Mouse (Mus musculus) MEL (cell line): ENCODE data around the gene Limch1. TPM values are rescaled to one million over a fixed set of nuclear protein-coding genes. Genes with fewer than 3 reads are reported as not detected.

Experiments
- DNase-seq: peaks from one replicate; pipeline ENCODE4 v3.0.0; 2011; ENCODE audit warnings: low read depth, low spot score
- H3K27ac ChIP-seq: 2 replicates; pipeline ENCODE4 v1.5.1; 2012; ENCODE audit warnings: low read depth, mild to moderate bottlenecking, control low read depth, low read length, moderate library complexity; ENCODE audit not compliant: control insufficient read depth
- H3K27me3 ChIP-seq, 2 experiments: fragments of 150-350 bp in 1 of 2; sonication (generic) in 1 of 2; 2 replicates each; pipeline ENCODE4 v1.6.1; 2012; ENCODE audit warnings: low read length in 2 of 2, mild to moderate bottlenecking in 2 of 2, improper control_type of control experiment in 1 of 2, moderate library complexity in 1 of 2; ENCODE audit not compliant: insufficient read depth in 2 of 2, control insufficient read depth in 1 of 2
- H3K36me3 ChIP-seq, 2 experiments: 2 replicates each; pipeline ENCODE4 v1.6.1; 2012 to 2014; ENCODE audit warnings: low read length in 2 of 2, improper control_type of control experiment in 1 of 2, inconsistent platforms in 1 of 2, mild to moderate bottlenecking in 1 of 2; ENCODE audit not compliant: insufficient read depth in 2 of 2, control insufficient read depth in 1 of 2
- H3K4me1 ChIP-seq, 2 experiments: fragments of 150-350 bp in 1 of 2; sonication (generic) in 1 of 2; 2 replicates each; pipeline ENCODE4 v1.6.1; 2012; ENCODE audit warnings: low read length in 2 of 2, improper control_type of control experiment in 1 of 2, mild to moderate bottlenecking in 1 of 2; ENCODE audit not compliant: insufficient read depth in 2 of 2, control insufficient read depth in 1 of 2
- H3K4me3 ChIP-seq, 2 experiments: fragments of 150-350 bp in 1 of 2; sonication (generic) in 1 of 2; 2 replicates each; pipeline ENCODE4 v1.5.1; 2012; ENCODE audit warnings: low read depth in 2 of 2, low read length in 2 of 2, mild to moderate bottlenecking in 2 of 2, moderate library complexity in 2 of 2, control low read depth in 1 of 2, improper control_type of control experiment in 1 of 2; ENCODE audit not compliant: control insufficient read depth in 1 of 2, insufficient read depth in 1 of 2
- H3K79me2 ChIP-seq: 2 replicates; pipeline ENCODE4 v1.6.1; 2012; ENCODE audit warnings: mild to moderate bottlenecking, low read length, moderate library complexity; ENCODE audit not compliant: control insufficient read depth, poor library complexity, insufficient read depth
- H3K9ac ChIP-seq: 2 replicates; pipeline ENCODE4 v1.6.1; 2012; ENCODE audit warnings: low read depth, mild to moderate bottlenecking, control low read depth, low read length, moderate library complexity; ENCODE audit not compliant: control insufficient read depth, poor library complexity, severe bottlenecking
- H3K9me3 ChIP-seq: fragments of 150-350 bp; sonication (generic); replicated peaks from 2 replicates; pipeline ENCODE4 v1.6.1; 2012; ENCODE audit warnings: mild to moderate bottlenecking, low read length, improper control_type of control experiment, moderate library complexity; ENCODE audit not compliant: insufficient read depth
- CTCF ChIP-seq, 3 experiments: IDR thresholded peaks in 2 of 3; conservative IDR thresholded peaks in 1 of 3; 2 replicates each; pipeline ENCODE4 v1.5.1; 2011 to 2012; ENCODE audit warnings: low read length in 3 of 3, low read depth in 2 of 3, mild to moderate bottlenecking in 2 of 3, improper control_type of control experiment in 1 of 3, inconsistent platforms in 1 of 3, mixed read lengths in 1 of 3, moderate library complexity in 1 of 3; ENCODE audit not compliant: control insufficient read depth in 1 of 3, insufficient read depth in 1 of 3, poor library complexity in 1 of 3, severe bottlenecking in 1 of 3
- E2F4 ChIP-seq: IDR thresholded peaks from 2 replicates; pipeline ENCODE4 v1.6.1; 2011; ENCODE audit warnings: low read depth, low read length, improper control_type of control experiment, borderline replicate concordance
- ELF1 ChIP-seq: IDR thresholded peaks from 2 replicates; pipeline ENCODE4 v1.6.1; 2014; ENCODE audit warnings: low read depth, mild to moderate bottlenecking, inconsistent platforms, low read length, improper control_type of control experiment, moderate library complexity
- EP300 ChIP-seq, 2 experiments: IDR thresholded peaks; 2 replicates each; pipeline ENCODE4 v1.6.1; 2011; ENCODE audit warnings: improper control_type of control experiment in 2 of 2, low read length in 2 of 2, low read depth in 1 of 2, mild to moderate bottlenecking in 1 of 2
- GATA1 ChIP-seq: IDR thresholded peaks from 2 replicates; pipeline ENCODE4 v1.6.1; 2011; ENCODE audit warnings: low read depth, low read length, improper control_type of control experiment
- JUND ChIP-seq: IDR thresholded peaks from 2 replicates; pipeline ENCODE4 v1.6.1; 2011; ENCODE audit warnings: low read depth, mild to moderate bottlenecking, improper control_type of control experiment, low read length
- MAFK ChIP-seq: IDR thresholded peaks from 2 replicates; pipeline ENCODE4 v1.6.1; 2011; ENCODE audit warnings: low read depth, mild to moderate bottlenecking, low read length, improper control_type of control experiment, borderline replicate concordance
- MYB ChIP-seq: IDR thresholded peaks from 2 replicates; pipeline ENCODE4 v1.6.1; 2011; ENCODE audit warnings: mild to moderate bottlenecking, low read depth, low read length, improper control_type of control experiment
- MYC ChIP-seq: IDR thresholded peaks from 2 replicates; pipeline ENCODE4 v1.6.1; 2011; ENCODE audit warnings: low read depth, mild to moderate bottlenecking, low read length, improper control_type of control experiment, moderate library complexity
- NRF1 ChIP-seq: IDR thresholded peaks from 2 replicates; pipeline ENCODE4 v1.6.1; 2014; ENCODE audit warnings: low read depth, mild to moderate bottlenecking, inconsistent platforms, low read length, improper control_type of control experiment, moderate library complexity; ENCODE audit not compliant: poor library complexity, insufficient read depth, severe bottlenecking
- POLR2AphosphoS2 ChIP-seq: IDR thresholded peaks from 2 replicates; pipeline ENCODE4 v1.6.1; 2011; ENCODE audit warnings: low read length, improper control_type of control experiment
- POLR2AphosphoS5 ChIP-seq: IDR thresholded peaks from 2 replicates; pipeline ENCODE4 v1.6.1; 2012; ENCODE audit warnings: low read depth, borderline replicate concordance, mild to moderate bottlenecking, inconsistent platforms, low read length, moderate library complexity, mixed read lengths
- RAD21 ChIP-seq: IDR thresholded peaks from 2 replicates; pipeline ENCODE4 v1.6.1; 2011; ENCODE audit warnings: mild to moderate bottlenecking, low read depth, low read length, improper control_type of control experiment
- RCOR1 ChIP-seq: IDR thresholded peaks from 2 replicates; pipeline ENCODE4 v1.6.1; 2012; ENCODE audit warnings: low read depth, mild to moderate bottlenecking, inconsistent platforms, low read length, improper control_type of control experiment
- SIN3A ChIP-seq: IDR thresholded peaks from 2 replicates; pipeline ENCODE4 v1.6.1; 2012; ENCODE audit warnings: low read length, improper control_type of control experiment, inconsistent platforms
- TAL1 ChIP-seq: IDR thresholded peaks from 2 replicates; pipeline ENCODE4 v1.6.1; 2012; ENCODE audit warnings: mild to moderate bottlenecking, inconsistent platforms, low read length, moderate library complexity, mixed read lengths
- TCF12 ChIP-seq: IDR thresholded peaks from 2 replicates; pipeline ENCODE4 v1.6.1; 2014; ENCODE audit warnings: low read depth, mild to moderate bottlenecking, inconsistent platforms, low read length, improper control_type of control experiment, moderate library complexity
- UBTF ChIP-seq: IDR thresholded peaks from 2 replicates; pipeline ENCODE4 v1.6.1; 2012; ENCODE audit warnings: low read depth, mild to moderate bottlenecking, inconsistent platforms, low read length, improper control_type of control experiment, moderate library complexity, borderline replicate concordance; ENCODE audit not compliant: insufficient read depth
- USF2 ChIP-seq, 2 experiments: IDR thresholded peaks; 2 replicates each; pipeline ENCODE4 v1.6.1; 2011 to 2012; ENCODE audit warnings: improper control_type of control experiment in 2 of 2, low read length in 2 of 2, borderline replicate concordance in 1 of 2, inconsistent platforms in 1 of 2, low read depth in 1 of 2, mild to moderate bottlenecking in 1 of 2; ENCODE audit not compliant: insufficient read depth in 1 of 2
- ZMIZ1 ChIP-seq: IDR thresholded peaks from 2 replicates; pipeline ENCODE4 v1.6.1; 2012; ENCODE audit warnings: low read depth, mild to moderate bottlenecking, inconsistent platforms, low read length, improper control_type of control experiment, moderate library complexity
- ZNF384 ChIP-seq: IDR thresholded peaks from 2 replicates; pipeline ENCODE4 v1.6.1; 2012; ENCODE audit warnings: low read depth, mild to moderate bottlenecking, inconsistent platforms, low read length, improper control_type of control experiment
- polyA plus RNA-seq, 2 experiments: library from polyadenylated mRNA; stranded (reverse) in 1 of 2; unstranded in 1 of 2; fragments of >175 nt in 1 of 2; fragments of >200 nt in 1 of 2; gene quantifications; 2 replicates each; pipeline versions ENCODE4 v1.2.1 to v1.2.4; 2012; ENCODE audit warnings: low replicate concordance in 2 of 2, low read depth in 1 of 2; ENCODE audit not compliant: insufficient read length in 2 of 2, insufficient read depth in 1 of 2, missing spikeins in 1 of 2
- total RNA-seq: library from RNA; depleted of rRNA; stranded (reverse); fragments of 300-350 nt; gene quantifications from 2 replicates; pipeline ENCODE4 v1.2.3, GENCODE M21; 2012

Gene Limch1
- total and polyA plus RNA-seq, 3 experiments = not detected

- Histone ChIP-seq H3K9ac (no peak overlapping the region), H3K27me3 (no peaks in the 10 kb centered on the region), H3K4me1 (no peaks in the 10 kb centered on the region), H3K9me3 (no peaks in the 10 kb centered on the region), H3K4me3 (no peak overlapping the region), H3K36me3 (no peaks in the 10 kb centered on the region), H3K79me2 (no peaks in the 10 kb centered on the region), H3K27ac (no peak overlapping the region)
- TF ChIP-seq POLR2AphosphoS2 (no peak), POLR2AphosphoS5 (no peak), EP300 (IDR thresholded peaks at IDR 0.05; ENCODE audit: low read depth in 1 of 2, low read length in 2 of 2) (no peak), JUND (no peak), CTCF (IDR thresholded peaks at IDR 0.05 in 2 of 3, conservative IDR thresholded peaks at IDR 0.05 in 1 of 3; ENCODE audit: control insufficient read depth in 1 of 3, insufficient read depth in 1 of 3, low read depth in 2 of 3, low read length in 3 of 3, poor library complexity in 1 of 3, severe bottlenecking in 1 of 3) (no peak), MYC (no peak), ZNF384 (no peak), TAL1 (no peak), MAFK (no peak), UBTF (no peak), ZMIZ1 (no peak), GATA1 (no peak), ELF1 (no peak), RAD21 (no peak), RCOR1 (no peak), SIN3A (no peak), MYB (no peak), NRF1 (no peak), USF2 (IDR thresholded peaks at IDR 0.05; ENCODE audit: borderline replicate concordance in 1 of 2, insufficient read depth in 1 of 2, low read depth in 1 of 2, low read length in 2 of 2) (no peak)
- DNase-seq = no peak
Observed at GRCm38 (mm10) chr5:66895440-66896120, 150.0 kb downstream of the Limch1 start.

DNA sequence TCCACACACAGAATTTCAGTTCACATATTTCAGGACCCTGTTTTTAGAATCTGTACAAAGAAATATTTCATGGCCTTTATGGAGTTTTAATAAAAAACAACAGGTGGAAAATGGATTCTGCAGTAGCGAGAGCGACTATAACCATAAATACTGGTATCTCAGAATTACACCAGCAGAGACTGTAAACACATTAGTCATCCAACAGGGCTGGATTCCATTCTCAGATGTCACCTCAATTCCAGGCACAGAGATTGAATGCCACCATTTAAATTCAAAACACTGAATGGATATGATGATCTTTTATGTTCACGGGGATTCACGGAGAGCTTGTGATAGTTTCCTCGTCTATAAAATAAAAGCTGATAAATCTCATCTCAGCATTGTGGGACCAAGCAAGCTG, 152.0 kb downstream of the Limch1 start:
- TF ChIP-seq TCF12 (no peak), EP300 (IDR thresholded peaks at IDR 0.05; ENCODE audit: low read depth in 1 of 2, low read length in 2 of 2) (no peak), E2F4 (no peak)

More for the DNA sequence above, 152.0 kb downstream of the Limch1 start:
- Histone ChIP-seq H3K36me3 (no peaks in the 10 kb centered on the region), H3K9me3 (no peaks in the 10 kb centered on the region), H3K4me3 (no peak overlapping the region), H3K4me1 (no peaks in the 10 kb centered on the region), H3K27ac (no peak overlapping the region), H3K9ac (no peak overlapping the region), H3K27me3 (no peaks in the 10 kb centered on the region), H3K79me2 (no peaks in the 10 kb centered on the region)
- no peak for DNase-seq
